Mouse (Mus musculus): ENCODE results near the gene Nfatc2ip. TPM values are rescaled to one million over a fixed set of nuclear protein-coding genes. Genes with fewer than 3 reads are reported as not detected.

Gene Nfatc2ip
- polyA plus RNA-seq, 1 experiment from 2014 or later, result 2.9 TPM

DNA sequence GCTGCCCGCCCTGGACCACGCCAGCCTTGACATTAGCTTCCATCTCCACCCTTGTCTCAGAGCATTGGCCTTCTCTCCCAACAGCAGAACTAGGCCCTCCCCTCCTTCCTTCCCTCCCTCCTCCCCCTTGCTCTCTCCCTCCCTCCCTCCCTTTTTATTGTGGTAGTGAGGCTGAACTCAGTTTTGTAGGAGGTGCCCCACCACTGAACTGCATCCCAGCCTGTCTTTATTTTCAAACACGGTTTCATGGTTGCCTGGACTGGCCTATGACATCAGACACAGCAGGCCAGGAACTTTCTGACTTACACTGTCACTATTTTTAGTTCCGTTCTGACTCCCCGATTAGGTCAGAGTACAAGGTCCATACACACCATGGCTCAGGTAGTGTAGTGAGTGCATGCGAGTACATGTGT, 56.3 kb downstream of the Nfatc2ip start:
- Histone ChIP-seq H3K4me3 (replicated peaks) (no peak overlapping the region), H3K4me1 (replicated peaks) (peaks cover 6% of the 10 kb centered on the region; the same call in 1 of the 2 replicates), H3K9ac (replicated peaks) (no peak overlapping the region), H3K27me3 (no peaks in the 10 kb centered on the region), H3K27ac (no peak overlapping the region), H3K4me2 (no peak overlapping the region), H3K9me3 (no peaks in the 10 kb centered on the region), H3K36me3 (no peaks in the 10 kb centered on the region)
- ATAC-seq (ENCODE audit: insufficient number of reproducible peaks, insufficient read depth, low FRiP score, low TSS enrichment, low read depth), result no peak
- 77% methylated on average over 6 of the region's 6 CpGs for WGBS

GRCm38 (mm10) chr7:126339521-126339971, 57.0 kb downstream of the Nfatc2ip start:
- no peak overlapping the region for H3K9ac ChIP-seq (replicated peaks)
- H3K27ac ChIP-seq, result no peak overlapping the region
- 65% methylated on average over 8 of the region's 8 CpGs for WGBS
- no peak for ATAC-seq (ENCODE audit: insufficient number of reproducible peaks, insufficient read depth, low FRiP score, low TSS enrichment, low read depth)
- H3K4me1 ChIP-seq (replicated peaks), result peaks cover 2% of the 10 kb centered on the region; the same call in 1 of the 2 replicates
- no peaks in the 10 kb centered on the region for H3K36me3 ChIP-seq
- no peaks in the 10 kb centered on the region for H3K9me3 ChIP-seq
- H3K4me3 ChIP-seq (replicated peaks), result no peak overlapping the region
- H3K27me3 ChIP-seq, result no peaks in the 10 kb centered on the region
- no peak overlapping the region for H3K4me2 ChIP-seq

DNA sequence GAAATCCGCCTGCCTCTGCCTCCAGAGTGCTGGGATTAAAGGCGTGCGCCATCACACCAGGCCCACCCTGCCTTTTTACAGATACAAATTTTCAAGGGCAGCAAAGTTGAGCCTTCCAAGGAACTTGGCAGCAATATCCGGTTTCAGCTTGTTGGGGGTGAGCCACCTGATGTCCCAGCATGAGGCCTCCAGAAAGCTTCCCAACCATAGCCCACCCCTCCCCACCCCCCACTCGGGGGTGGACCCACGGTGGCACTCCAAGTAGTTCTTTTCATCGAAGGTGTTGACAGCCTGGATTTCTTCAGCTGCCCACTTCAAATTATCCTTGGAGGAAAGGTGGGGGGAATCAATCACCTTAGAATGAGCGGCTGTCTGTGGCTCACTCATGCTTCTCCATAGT, 57.6 kb downstream of the Nfatc2ip start:
- H3K9me3 ChIP-seq, result no peaks in the 10 kb centered on the region
- H3K9ac ChIP-seq (replicated peaks), result no peak overlapping the region
- H3K36me3 ChIP-seq, result no peaks in the 10 kb centered on the region
- no peaks in the 10 kb centered on the region for H3K4me1 ChIP-seq (replicated peaks)
- H3K27me3 ChIP-seq, result no peaks in the 10 kb centered on the region
- H3K27ac ChIP-seq, result no peak overlapping the region
- WGBS, result 81% methylated on average over 8 of the region's 8 CpGs
- no peak for ATAC-seq (ENCODE audit: insufficient number of reproducible peaks, insufficient read depth, low FRiP score, low TSS enrichment, low read depth)
- H3K4me3 ChIP-seq (replicated peaks), result no peak overlapping the region
- no peak overlapping the region for H3K4me2 ChIP-seq

DNA sequence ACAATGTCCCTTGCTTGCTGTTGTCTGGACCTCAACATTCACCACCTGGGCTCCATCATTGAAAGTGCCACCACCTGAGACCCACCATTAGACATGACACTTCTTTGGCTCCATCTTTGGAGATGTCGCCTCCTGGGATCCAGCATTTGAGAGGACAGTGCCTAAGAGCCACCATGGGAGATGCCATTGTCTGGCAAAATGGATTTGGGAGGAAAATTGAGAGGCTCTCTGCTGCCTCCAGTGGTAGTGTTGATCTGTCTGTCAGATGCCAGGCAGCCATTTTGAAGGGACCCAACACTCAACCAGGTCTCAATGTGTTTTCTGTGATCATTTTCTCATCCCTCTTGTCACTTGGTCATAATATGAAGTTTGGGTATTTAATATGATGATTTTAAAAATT, 61.0 kb downstream of the Nfatc2ip start:
- H3K4me3 ChIP-seq (replicated peaks), result no peak overlapping the region
- 87% methylated on average over 1 of the region's 1 CpGs for whole genome bisulfite sequencing
- no peak overlapping the region for H3K9ac ChIP-seq (replicated peaks)
- H3K4me2 ChIP-seq, result no peak overlapping the region
- H3K4me1 ChIP-seq (replicated peaks), result no peaks in the 10 kb centered on the region
- no peaks in the 10 kb centered on the region; the same call in 1 of the 2 replicates for H3K9me3 ChIP-seq
- no peaks in the 10 kb centered on the region for H3K27me3 ChIP-seq
- H3K36me3 ChIP-seq, result no peaks in the 10 kb centered on the region
- H3K27ac ChIP-seq, result no peak overlapping the region
- ATAC-seq (ENCODE audit: insufficient number of reproducible peaks, insufficient read depth, low FRiP score, low TSS enrichment, low read depth), result no peak

Small RNA genes lying within 50 kb of the gene (microRNA-seq; reads per million reads assigned to microRNA genes)
- not detected for gene Mir7058

Other genes with a start within 250 kb of the Nfatc2ip start
- 63.6 and 72.8 TPM in 2 replicates for gene Xpo6, start 196.2 kb downstream of the Nfatc2ip start, polyA plus RNA-seq (2016; fragmentation: Nextera tagmentation; extraction: Ambion mirVana)
- gene Sbk1, start 124.1 kb downstream of the Nfatc2ip start, polyA plus RNA-seq (2016; fragmentation: Nextera tagmentation; extraction: Ambion mirVana), result 120 TPM in 2 replicates
- 2.9 and 3.2 TPM in 2 replicates for gene Lat, start 27.2 kb downstream of the Nfatc2ip start, polyA plus RNA-seq (2016; fragmentation: Nextera tagmentation; extraction: Ambion mirVana)
- 57.2 and 58.8 TPM in 2 replicates for gene Spns1, start 19.3 kb downstream of the Nfatc2ip start, polyA plus RNA-seq (2016; fragmentation: Nextera tagmentation; extraction: Ambion mirVana)
- gene Cd19, start 18.2 kb upstream of the Nfatc2ip start, polyA plus RNA-seq (2016; fragmentation: Nextera tagmentation; extraction: Ambion mirVana), result not detected in 2 replicates
- gene Rabep2, start 32.0 kb upstream of the Nfatc2ip start, polyA plus RNA-seq (2016; fragmentation: Nextera tagmentation; extraction: Ambion mirVana), result 37.1 and 37.7 TPM in 2 replicates
- 52.5 and 54.1 TPM in 2 replicates for gene Atp2a1, start 66.4 kb upstream of the Nfatc2ip start, polyA plus RNA-seq (2016; fragmentation: Nextera tagmentation; extraction: Ambion mirVana)
- gene Sh2b1, start 78.7 kb upstream of the Nfatc2ip start, polyA plus RNA-seq (2016; fragmentation: Nextera tagmentation; extraction: Ambion mirVana), result 57.8 and 59.9 TPM in 2 replicates
- gene Tufm, start 90.6 kb upstream of the Nfatc2ip start, polyA plus RNA-seq (2016; fragmentation: Nextera tagmentation; extraction: Ambion mirVana), result 137 and 140 TPM in 2 replicates
- gene Atxn2l, start 106.7 kb upstream of the Nfatc2ip start, polyA plus RNA-seq (2016; fragmentation: Nextera tagmentation; extraction: Ambion mirVana), result 59.6 and 65.8 TPM in 2 replicates
- gene Eif3c, start 169.7 kb upstream of the Nfatc2ip start, polyA plus RNA-seq (2016; fragmentation: Nextera tagmentation; extraction: Ambion mirVana), result 202 and 205 TPM in 2 replicates
- gene Apobr, start 188.2 kb upstream of the Nfatc2ip start, polyA plus RNA-seq (2016; fragmentation: Nextera tagmentation; extraction: Ambion mirVana), result 0.56 and 0.90 TPM in 2 replicates
- gene Cln3, start 189.1 kb upstream of the Nfatc2ip start, polyA plus RNA-seq (2016; fragmentation: Nextera tagmentation; extraction: Ambion mirVana), result 34.0 TPM in 2 replicates
- gene Il27, start 198.2 kb upstream of the Nfatc2ip start, polyA plus RNA-seq (2016; fragmentation: Nextera tagmentation; extraction: Ambion mirVana), result not detected in 2 replicates
- 0.28 TPM in 1 of 2 replicates, not detected in the other for gene Nupr1, start 234.1 kb upstream of the Nfatc2ip start, polyA plus RNA-seq (2016; fragmentation: Nextera tagmentation; extraction: Ambion mirVana)

All from limb, embryonic 12.5 days (tissue).